Mouse (Mus musculus): Measurements from ENCODE around the gene Rps3. TPM values are rescaled to one million over a fixed set of nuclear protein-coding genes. Genes with fewer than 3 reads are reported as not detected.
"Not testable (repeated sequence)": the region's sequence is repeated elsewhere in the genome, so short reads cannot be mapped to it uniquely, and the experiment has no call there.

Gene Rps3
- polyA plus RNA-seq, 1 experiment: 980 TPM

DNA sequence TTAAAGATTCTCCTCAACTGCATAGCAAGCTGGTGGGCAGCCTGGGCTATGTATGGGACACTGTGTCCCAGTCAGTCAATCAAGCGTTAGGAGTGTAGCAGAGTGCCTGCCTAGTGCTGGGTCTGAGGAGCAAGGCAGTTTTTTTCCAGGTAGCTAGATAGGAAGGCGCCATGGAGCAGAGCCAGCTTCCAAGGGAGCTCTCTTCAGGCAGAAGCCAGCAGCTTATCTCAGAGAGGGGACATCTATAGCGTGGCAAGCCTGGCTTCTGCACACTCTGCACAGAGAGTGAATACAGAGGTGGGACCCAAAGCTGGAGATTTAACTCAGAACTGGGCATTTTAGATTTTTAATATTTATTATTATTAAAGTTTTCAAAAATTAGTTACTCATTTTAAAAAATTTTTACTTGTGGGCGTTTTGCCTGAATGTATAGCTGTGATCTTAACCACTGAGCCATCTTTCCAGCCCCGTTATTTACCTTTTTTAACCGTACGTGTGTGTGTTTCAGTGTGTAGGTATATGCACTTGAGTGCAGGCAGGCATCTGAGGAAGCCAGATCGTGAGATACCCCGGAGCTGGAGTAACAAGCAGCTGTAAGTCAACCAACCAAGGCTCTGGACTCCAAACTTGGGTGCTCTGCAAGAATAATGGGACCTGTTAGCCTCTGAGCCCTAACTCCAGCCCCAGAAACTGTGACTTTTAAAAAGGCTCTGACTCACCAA is 32.7 kb upstream of the Rps3 start:
- peaks cover 7% of the 10 kb centered on the region; the same call in 1 of the 2 replicates for H3K4me1 ChIP-seq (ENCODE audit: control insufficient read depth, insufficient read depth, low read length)
- TF ChIP-seq POLR2A (IDR thresholded peaks at IDR 0.05; ENCODE audit: insufficient read depth, low read depth, low read length): no peak
- H3K27ac ChIP-seq (ENCODE audit: insufficient read depth, low read depth, low read length): no peak overlapping the region
- WGBS: 88% methylated on average over 9 of the region's 9 CpGs
- no peak overlapping the region for H3K4me3 ChIP-seq (ENCODE audit: insufficient read depth, low read depth, low read length)

DNA sequence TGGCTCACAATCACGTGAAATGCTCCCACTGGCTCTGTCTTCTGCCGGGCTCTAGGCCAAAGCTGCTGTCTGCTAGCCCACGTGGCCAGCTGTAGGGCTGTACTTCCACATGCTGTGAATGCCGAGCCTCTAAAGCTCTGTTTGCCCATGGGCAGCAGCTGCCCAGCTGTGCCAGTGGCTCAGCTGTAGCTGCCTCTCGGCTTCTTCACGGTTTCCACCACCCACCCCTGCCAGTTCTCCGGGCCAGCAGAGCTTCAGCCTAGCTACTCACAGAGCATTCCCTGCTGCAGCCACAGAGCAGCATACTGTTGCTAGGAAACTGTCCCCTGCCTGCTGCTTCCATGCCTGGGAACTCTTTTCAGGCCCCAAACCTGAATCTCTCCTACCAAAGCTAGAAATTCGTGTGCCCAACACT is 26.6 kb upstream of the Rps3 start:
- peaks cover 5% of the 10 kb centered on the region for H3K4me1 ChIP-seq (ENCODE audit: control insufficient read depth, insufficient read depth, low read length)
- 1% methylated on average over 8 of the region's 8 CpGs for WGBS
- H3K27ac ChIP-seq (ENCODE audit: insufficient read depth, low read depth, low read length): peak overlapping the region; percentile 86
- TF ChIP-seq CTCF (IDR thresholded peaks at IDR 0.05; ENCODE audit: insufficient read depth, low read depth, low read length): no peak
- no peak for TF ChIP-seq POLR2A (IDR thresholded peaks at IDR 0.05; ENCODE audit: insufficient read depth, low read depth, low read length)
- H3K4me3 ChIP-seq (ENCODE audit: insufficient read depth, low read depth, low read length): no peak overlapping the region

DNA sequence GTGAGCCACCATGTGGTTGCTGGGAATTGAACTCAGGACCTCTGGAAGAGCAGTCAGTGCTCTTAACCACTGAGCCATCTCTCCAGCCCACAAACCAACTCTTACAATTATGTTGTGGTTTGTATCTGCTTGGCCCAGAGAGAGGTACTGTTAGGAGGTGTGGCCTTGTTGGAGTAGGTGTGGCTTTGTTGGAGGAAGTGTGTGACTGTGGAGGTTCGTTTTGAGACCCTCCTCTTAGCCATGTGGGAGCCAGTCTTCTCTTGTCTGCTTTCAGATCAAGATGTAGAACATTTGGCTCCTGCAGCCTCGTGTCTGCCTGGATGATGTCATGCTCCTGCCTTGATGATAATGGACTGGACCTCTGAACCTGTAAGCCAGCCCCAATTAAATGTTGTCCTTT is 24.6 kb upstream of the Rps3 start:
- H3K4me3 ChIP-seq (ENCODE audit: insufficient read depth, low read depth, low read length); H3K4me1 ChIP-seq (ENCODE audit: control insufficient read depth, insufficient read depth, low read length); H3K27ac ChIP-seq (ENCODE audit: insufficient read depth, low read depth, low read length): not testable (repeated sequence)
- 36% methylated on average over 2 of the region's 2 CpGs for WGBS

DNA sequence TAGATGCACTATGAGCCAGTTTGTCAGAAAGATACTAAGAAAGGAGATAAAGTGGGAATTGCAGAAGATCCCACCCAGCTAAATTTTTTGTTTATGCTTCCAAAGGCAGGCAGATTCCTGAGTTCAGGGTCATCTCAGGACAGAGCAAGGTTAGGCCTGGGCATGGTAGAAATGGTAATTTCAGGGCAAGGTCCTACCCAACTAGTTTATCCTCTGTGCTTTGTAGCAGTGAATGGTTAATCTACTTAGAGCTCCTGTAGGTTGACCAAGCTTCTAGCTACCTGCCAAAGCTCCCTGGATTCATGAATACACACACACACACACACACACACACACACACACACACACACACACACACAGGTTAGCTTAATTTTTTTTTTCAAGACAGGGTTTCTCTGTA is 21.0 kb upstream of the Rps3 start:
- TF ChIP-seq CTCF (IDR thresholded peaks at IDR 0.05; ENCODE audit: insufficient read depth, low read depth, low read length): no peak
- no peak for TF ChIP-seq POLR2A (IDR thresholded peaks at IDR 0.05; ENCODE audit: insufficient read depth, low read depth, low read length)
- Histone ChIP-seq H3K4me1 (ENCODE audit: control insufficient read depth, insufficient read depth, low read length) (peaks cover 2% of the 10 kb centered on the region; the same call in 1 of the 2 replicates), H3K4me3 (ENCODE audit: insufficient read depth, low read depth, low read length) (no peak overlapping the region), H3K27ac (ENCODE audit: insufficient read depth, low read depth, low read length) (no peak overlapping the region)

DNA sequence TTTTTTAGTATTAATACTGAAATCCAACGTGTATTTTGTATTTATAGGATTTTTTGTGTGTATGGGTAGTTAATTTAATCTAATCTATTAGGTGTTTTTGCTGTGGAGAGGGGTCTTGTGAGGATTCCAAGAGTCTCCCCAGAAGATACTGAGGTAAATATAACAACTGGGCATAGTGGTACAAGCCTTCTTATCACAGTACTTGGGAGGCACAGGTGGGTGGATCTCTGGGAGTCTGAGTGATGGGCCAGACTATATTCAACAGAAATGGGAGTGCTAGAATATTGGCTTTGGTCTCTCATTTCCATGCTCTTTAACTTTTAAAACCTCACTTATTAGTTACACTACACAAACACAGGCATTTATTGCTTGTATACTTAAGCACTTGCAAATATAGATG is 17.6 kb upstream of the Rps3 start:
- no peak for TF ChIP-seq CTCF (IDR thresholded peaks at IDR 0.05; ENCODE audit: insufficient read depth, low read depth, low read length)
- no peak for TF ChIP-seq POLR2A (IDR thresholded peaks at IDR 0.05; ENCODE audit: insufficient read depth, low read depth, low read length)
- 69% methylated on average over 1 of the region's 1 CpGs for WGBS

DNA sequence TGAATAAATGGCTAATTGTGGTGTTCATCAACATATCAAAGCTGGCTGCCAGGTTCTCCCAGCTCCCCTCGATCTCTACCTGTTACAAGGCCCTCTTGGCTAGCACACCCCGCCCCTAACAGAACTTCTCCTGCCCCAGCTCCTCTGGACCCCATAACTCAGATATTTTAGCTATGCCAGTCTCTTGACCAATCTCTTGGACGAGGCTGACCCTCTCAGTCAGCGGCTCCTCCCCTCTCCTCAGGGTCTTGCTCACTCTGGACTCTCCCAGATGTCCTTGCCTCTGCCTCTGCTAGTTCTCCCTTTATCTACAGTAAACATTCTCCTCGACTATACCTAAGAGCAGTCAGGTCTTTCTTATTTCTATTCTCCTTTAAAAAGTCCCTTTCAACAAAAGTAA is 17.1 kb upstream of the Rps3 start:
- 44% methylated on average over 5 of the region's 5 CpGs for WGBS
- Histone ChIP-seq H3K4me3 (ENCODE audit: insufficient read depth, low read depth, low read length) (no peak overlapping the region), H3K4me1 (ENCODE audit: control insufficient read depth, insufficient read depth, low read length) (peaks cover 2% of the 10 kb centered on the region; the same call in 1 of the 2 replicates), H3K27ac (ENCODE audit: insufficient read depth, low read depth, low read length) (no peak overlapping the region)
- TF ChIP-seq CTCF (IDR thresholded peaks at IDR 0.05; ENCODE audit: insufficient read depth, low read depth, low read length) (no peak), POLR2A (IDR thresholded peaks at IDR 0.05; ENCODE audit: insufficient read depth, low read depth, low read length) (no peak)

More for the DNA sequence above, 17.6 kb upstream of the Rps3 start:
- peaks cover 2% of the 10 kb centered on the region; the same call in 1 of the 2 replicates for H3K4me1 ChIP-seq (ENCODE audit: control insufficient read depth, insufficient read depth, low read length)
- H3K4me3 ChIP-seq (ENCODE audit: insufficient read depth, low read depth, low read length): no peak overlapping the region
- no peak overlapping the region for H3K27ac ChIP-seq (ENCODE audit: insufficient read depth, low read depth, low read length)

DNA sequence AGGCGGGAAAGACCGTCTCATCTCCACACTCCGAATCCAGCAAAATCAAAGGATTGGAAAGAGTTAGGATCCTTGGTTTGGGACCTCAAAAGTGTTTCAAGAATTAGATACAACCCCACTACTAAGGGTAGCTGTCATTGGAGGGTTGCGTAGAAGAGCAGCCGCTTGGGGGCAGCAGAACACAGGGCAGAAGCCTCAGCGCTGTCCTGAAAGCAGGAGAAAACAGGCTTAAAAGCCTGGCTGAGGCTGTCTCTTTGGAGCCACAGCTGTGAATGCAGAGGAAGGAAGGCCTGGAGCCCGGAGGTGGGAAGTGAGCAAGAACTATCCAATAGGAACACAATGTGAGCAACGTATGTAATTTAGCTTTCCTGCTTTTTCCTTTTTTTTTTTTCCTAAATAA is 16.7 kb upstream of the Rps3 start:
- Histone ChIP-seq H3K4me3 (ENCODE audit: insufficient read depth, low read depth, low read length) (no peak overlapping the region), H3K27ac (ENCODE audit: insufficient read depth, low read depth, low read length) (no peak overlapping the region), H3K4me1 (ENCODE audit: control insufficient read depth, insufficient read depth, low read length) (peaks cover 2% of the 10 kb centered on the region; the same call in 1 of the 2 replicates)
- TF ChIP-seq POLR2A (IDR thresholded peaks at IDR 0.05; ENCODE audit: insufficient read depth, low read depth, low read length) (no peak), CTCF (IDR thresholded peaks at IDR 0.05; ENCODE audit: insufficient read depth, low read depth, low read length) (peak; percentile 96)
- WGBS: 3% methylated on average over 8 of the region's 8 CpGs

DNA sequence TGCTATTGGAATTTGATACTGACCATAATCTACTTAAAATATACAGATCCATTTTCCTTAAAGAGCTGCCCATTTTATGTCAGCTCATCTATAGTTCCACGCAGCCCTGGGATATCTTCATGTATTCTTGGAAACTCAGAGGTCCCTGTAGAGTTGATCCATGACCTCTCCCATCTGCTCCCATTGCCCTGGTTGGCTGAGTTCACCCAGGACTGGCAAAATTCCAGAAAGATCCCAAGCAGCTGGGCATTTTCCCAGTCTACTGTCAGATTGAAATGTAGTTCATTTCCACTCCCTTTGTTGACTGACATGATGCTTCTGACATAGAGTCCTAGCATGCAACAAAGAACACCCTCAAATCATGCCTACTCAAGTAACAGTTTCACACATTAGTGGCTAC is 15.6 kb upstream of the Rps3 start:
- no peak overlapping the region for H3K4me3 ChIP-seq (ENCODE audit: insufficient read depth, low read depth, low read length)
- no peak overlapping the region for H3K27ac ChIP-seq (ENCODE audit: insufficient read depth, low read depth, low read length)
- H3K4me1 ChIP-seq (ENCODE audit: control insufficient read depth, insufficient read depth, low read length): peaks cover 2% of the 10 kb centered on the region; the same call in 1 of the 2 replicates
- WGBS: 55% methylated on average over 1 of the region's 1 CpGs
- TF ChIP-seq POLR2A (IDR thresholded peaks at IDR 0.05; ENCODE audit: insufficient read depth, low read depth, low read length): no peak
- TF ChIP-seq CTCF (IDR thresholded peaks at IDR 0.05; ENCODE audit: insufficient read depth, low read depth, low read length): no peak

DNA sequence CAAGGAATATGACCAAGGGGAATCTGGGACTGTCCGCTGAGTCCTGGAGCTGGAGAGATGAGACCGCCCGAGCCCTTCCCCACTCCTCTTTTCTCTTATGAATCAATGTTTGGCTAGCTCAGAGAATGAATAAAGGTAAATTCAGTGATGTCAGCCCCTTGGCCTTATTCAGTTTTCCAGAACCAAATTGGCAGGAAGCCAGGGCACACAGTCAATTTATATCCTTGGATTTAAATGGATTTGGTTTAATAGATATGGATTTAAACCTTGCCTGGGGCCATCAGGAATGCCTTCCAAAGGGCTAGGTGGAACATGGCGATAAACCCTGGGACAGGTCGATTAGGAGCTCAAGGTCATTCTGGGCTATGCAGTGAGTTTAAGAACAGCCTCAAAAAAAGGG is 6.2 kb upstream of the Rps3 start:
- H3K4me1 ChIP-seq (ENCODE audit: control insufficient read depth, insufficient read depth, low read length): no peaks in the 10 kb centered on the region
- WGBS: 68% methylated on average over 5 of the region's 5 CpGs
- no peak overlapping the region for H3K27ac ChIP-seq (ENCODE audit: insufficient read depth, low read depth, low read length)

DNA sequence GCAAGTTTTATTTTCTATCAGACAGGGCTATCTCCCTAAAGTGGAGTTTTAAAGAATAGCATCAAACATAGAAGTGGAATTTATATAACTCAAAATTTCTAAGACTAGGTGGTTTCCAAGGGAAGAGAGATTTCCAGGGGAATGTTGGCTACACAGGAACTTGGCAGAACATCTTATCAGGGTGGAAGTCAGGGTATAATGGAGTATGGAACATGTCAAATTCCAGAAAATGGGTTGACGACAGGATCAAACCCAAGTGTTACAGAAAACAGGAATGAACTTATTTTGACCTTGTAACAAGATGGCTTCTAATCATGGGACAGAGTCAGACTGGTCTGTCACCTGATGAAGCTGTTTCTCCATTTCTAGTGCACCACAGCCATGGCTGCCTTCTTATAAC is 1.1 kb upstream of the Rps3 start:
- TF ChIP-seq CTCF (IDR thresholded peaks at IDR 0.05; ENCODE audit: insufficient read depth, low read depth, low read length): no peak
- no peak for TF ChIP-seq POLR2A (IDR thresholded peaks at IDR 0.05; ENCODE audit: insufficient read depth, low read depth, low read length)
- Histone ChIP-seq H3K4me1 (ENCODE audit: control insufficient read depth, insufficient read depth, low read length) (peaks cover 6% of the 10 kb centered on the region), H3K27ac (ENCODE audit: insufficient read depth, low read depth, low read length) (no peak overlapping the region), H3K4me3 (ENCODE audit: insufficient read depth, low read depth, low read length) (no peak overlapping the region)
- WGBS: 88% methylated on average over 1 of the region's 1 CpGs

More for the DNA sequence above, 6.2 kb upstream of the Rps3 start:
- H3K4me3 ChIP-seq (ENCODE audit: insufficient read depth, low read depth, low read length): no peak overlapping the region
- TF ChIP-seq CTCF (IDR thresholded peaks at IDR 0.05; ENCODE audit: insufficient read depth, low read depth, low read length) (no peak), POLR2A (IDR thresholded peaks at IDR 0.05; ENCODE audit: insufficient read depth, low read depth, low read length) (no peak)

Measured in olfactory bulb, adult 2 months (tissue).